Mouse (Mus musculus) liver, adult 2 months (tissue): ENCODE measurements at regions not wholly inside any gene's neighbourhood (a gene's known extent, or its start where the extent isn't known, plus 50 kb on each side); places are given as distances from the start of the nearest gene placed in this dataset.

Source experiments
- CTCF ChIP-seq: fragments of 200-500 bp; IDR thresholded peaks from 2 replicates; pipeline ENCODE4 v1.5.1; 2011; ENCODE audit warnings: low read depth, low read length, control low read depth
- POLR2A ChIP-seq: fragments of 200-500 bp; IDR thresholded peaks from 2 replicates; pipeline ENCODE4 v1.6.1; 2011; ENCODE audit warnings: low read length, control low read depth; ENCODE audit not compliant: insufficient read depth; ENCODE audit errors: extremely low read depth

DNA sequence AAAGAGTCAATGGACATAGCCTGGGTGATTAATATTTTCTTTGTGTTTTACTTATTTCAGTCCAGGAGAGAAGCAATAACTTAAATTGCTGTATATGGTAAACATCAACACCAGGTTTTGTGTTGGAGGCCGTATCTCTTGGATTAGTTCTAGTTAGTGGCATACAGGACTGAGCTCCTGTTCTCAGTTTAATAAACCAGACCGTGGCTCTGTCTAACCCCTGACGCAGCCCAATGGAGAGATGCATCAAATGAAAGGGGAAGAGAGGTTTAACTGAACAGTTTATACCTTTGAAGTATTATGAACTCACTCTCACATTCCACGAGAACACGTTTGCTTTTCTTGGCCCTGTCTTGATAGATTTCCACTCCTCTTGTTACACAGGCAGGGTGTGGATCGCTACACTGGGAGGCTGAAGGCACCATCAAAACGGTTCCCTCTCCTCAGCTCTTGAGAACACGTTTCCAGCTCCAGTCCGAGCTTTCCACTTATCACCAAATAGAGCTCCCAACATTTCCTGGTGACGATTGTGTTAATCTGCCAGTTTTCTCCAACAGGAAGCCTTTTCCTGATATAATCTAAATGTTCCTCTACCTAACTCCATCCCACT, 54.0 kb upstream of the Cerkl start:
- no peak for TF ChIP-seq CTCF
- TF ChIP-seq POLR2A = no peak
